Mouse (Mus musculus) spleen, adult 2 months (tissue): Measurements from ENCODE around the gene Slc16a12.

Experiments
- CTCF ChIP-seq: fragments of 200-500 bp; IDR thresholded peaks from 2 replicates; pipeline ENCODE4 v1.5.1; 2011; ENCODE audit warnings: mild to moderate bottlenecking, inconsistent platforms; ENCODE audit not compliant: insufficient read depth, insufficient read length, insufficient replicate concordance; ENCODE audit errors: extremely low read depth
- POLR2A ChIP-seq: fragments of 200-500 bp; IDR thresholded peaks from 2 replicates; pipeline ENCODE4 v1.6.1; 2011; ENCODE audit warnings: low read depth, low read length, inconsistent platforms

DNA sequence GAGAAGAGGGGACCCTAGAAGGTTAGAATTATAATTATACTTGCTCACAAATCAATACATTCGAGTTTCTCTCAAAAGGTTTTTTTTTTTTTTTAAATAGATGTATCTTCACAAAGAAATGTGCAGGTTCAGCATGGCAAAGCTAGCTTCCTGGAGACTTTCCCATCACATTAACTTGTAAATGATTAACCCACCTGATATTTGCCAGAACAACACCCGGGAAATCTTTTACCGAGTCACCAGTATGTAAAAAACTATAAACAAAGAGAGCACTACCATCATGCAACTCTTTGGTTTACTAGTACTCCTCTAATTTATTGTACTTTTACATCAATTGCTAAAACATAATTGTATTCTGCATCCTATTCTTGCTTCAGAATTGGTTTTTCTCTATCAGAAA, 48.7 kb downstream of the Slc16a12 start:
- TF ChIP-seq POLR2A (no peak), CTCF (no peak)
